Mouse (Mus musculus): ENCODE measurements around the gene Sgsm1.

GRCm38 (mm10) chr5:113290149-113290548 is 20.4 kb downstream of the Sgsm1 start:
- no peak for TF ChIP-seq GATA1 (IDR thresholded peaks at IDR 0.05; ENCODE audit: borderline replicate concordance, low read length)
- no peak for TF ChIP-seq FLI1 (IDR thresholded peaks at IDR 0.05; ENCODE audit: low read length)

Data from megakaryocyte, embryonic 14.5 days (primary cell).